Comparison of ENCODE assay signal across 8 mouse cellular contexts in the genomic region with DNA sequence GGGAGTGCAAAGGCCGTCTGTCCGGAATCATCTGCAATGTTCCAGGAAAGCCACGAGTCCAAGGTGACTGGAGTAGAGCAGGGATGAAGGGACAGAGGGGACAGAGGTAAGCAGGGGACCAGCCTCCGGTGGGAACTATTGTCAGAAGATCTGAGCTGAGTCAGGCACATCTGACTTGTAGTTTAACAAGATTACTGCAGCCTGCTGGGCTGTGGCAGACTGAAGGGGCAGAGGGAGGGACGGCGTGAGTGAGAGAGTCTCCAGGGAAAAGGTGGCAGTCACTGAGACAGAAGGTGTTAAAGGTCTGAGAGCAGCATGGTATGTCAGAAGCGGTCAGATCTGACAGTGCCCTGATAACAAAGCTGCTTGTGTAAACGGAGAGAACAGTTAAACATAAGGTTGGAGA. TPM values are rescaled to one million over a fixed set of nuclear protein-coding genes. Genes with fewer than 3 reads are reported as not detected.
DNase-seq lines count a peak whose midpoint lies in the region; ATAC-seq and TF ChIP-seq lines count a peak whose summit lies in the region.

No protein-coding gene starts in this region.

- 0 out of 2 replicates have a peak, but pooled peaks cover 6% of the 10 kb centered on the region for H3K9me3 ChIP-seq in heart, embryonic 12.5 days (replicated peaks)
- no peaks in the 10 kb centered on the region for H3K9me3 ChIP-seq in forebrain, embryonic 15.5 days
- H3K9me3 ChIP-seq in liver, embryonic 14.5 days (ENCODE audit: control insufficient read depth, low read length), result no peaks in the 10 kb centered on the region

- no peak for ATAC-seq in heart, embryonic 12.5 days (ENCODE audit: insufficient number of reproducible peaks, low FRiP score)
- peak; percentile 38 for ATAC-seq in forebrain, embryonic 15.5 days (replicated peaks)
- 0 out of 2 replicates have a peak, but pooled peaks have one; percentile 28 for ATAC-seq in liver, embryonic 14.5 days (ENCODE audit: insufficient read depth)

- 10% methylated on average over 8 of the region's 8 CpGs for WGBS in heart, embryonic 12.5 days
- WGBS in forebrain, embryonic 15.5 days, result 13% methylated on average over 8 of the region's 8 CpGs
- WGBS in liver, embryonic 14.5 days (ENCODE audit: insufficient replicate concordance), result 23% methylated on average over 8 of the region's 8 CpGs

- H3K4me3 ChIP-seq in heart, embryonic 12.5 days, result no peak overlapping the region
- H3K4me3 ChIP-seq in forebrain, embryonic 15.5 days, result no peak overlapping the region
- no peak overlapping the region for H3K4me3 ChIP-seq in liver, embryonic 14.5 days (ENCODE audit: insufficient read depth in 1 of 2, low read depth in 2 of 2, low read length in 2 of 2)

- peak overlapping the region; percentile 31 for H3K4me2 ChIP-seq in heart, embryonic 12.5 days
- H3K4me2 ChIP-seq in forebrain, embryonic 15.5 days (replicated peaks), result no peak overlapping the region
- peak overlapping the region; percentile 24; the same call in 1 of the 2 replicates for H3K4me2 ChIP-seq in liver, embryonic 14.5 days (ENCODE audit: low read depth)

- no peak for TF ChIP-seq POLR2A in brain, embryonic 14.5 days (IDR thresholded peaks at IDR 0.05; ENCODE audit: borderline replicate concordance, extremely low read depth, insufficient read depth, insufficient read length, poor library complexity, severe bottlenecking)

- no peak for TF ChIP-seq CTCF in brain, embryonic 14.5 days (IDR thresholded peaks at IDR 0.05; ENCODE audit: borderline replicate concordance, extremely low read depth, insufficient read depth, insufficient read length)
- no peak for TF ChIP-seq CTCF in liver, embryonic 14.5 days (IDR thresholded peaks at IDR 0.05; ENCODE audit: low read depth)

- no peaks in the 10 kb centered on the region for H3K36me3 ChIP-seq in heart, embryonic 12.5 days
- H3K36me3 ChIP-seq in forebrain, embryonic 15.5 days, result no peaks in the 10 kb centered on the region
- no peaks in the 10 kb centered on the region for H3K36me3 ChIP-seq in liver, embryonic 14.5 days (replicated peaks; ENCODE audit: control insufficient read depth, insufficient read depth, low read depth)

- peak overlapping the region; percentile 30; the same call in 1 of the 2 replicates for H3K9ac ChIP-seq in heart, embryonic 12.5 days
- no peak overlapping the region for H3K9ac ChIP-seq in forebrain, embryonic 15.5 days (replicated peaks)
- no peak overlapping the region for H3K9ac ChIP-seq in liver, embryonic 14.5 days (replicated peaks)

- H3K27me3 ChIP-seq in heart, embryonic 12.5 days (replicated peaks), result no peaks in the 10 kb centered on the region
- H3K27me3 ChIP-seq in forebrain, embryonic 15.5 days, result no peaks in the 10 kb centered on the region
- no peaks in the 10 kb centered on the region for H3K27me3 ChIP-seq in liver, embryonic 14.5 days (ENCODE audit: control insufficient read depth, insufficient read depth, low read length)

- peaks cover 60% of the 10 kb centered on the region for H3K4me1 ChIP-seq in heart, embryonic 12.5 days (replicated peaks)
- peaks cover 52% of the 10 kb centered on the region for H3K4me1 ChIP-seq in forebrain, embryonic 15.5 days
- peaks cover 0 to 14% of the 10 kb centered on the region in 2 experiments; a peak in 2 of 4 replicates for H3K4me1 ChIP-seq in liver, embryonic 14.5 days (replicated peaks; ENCODE audit: control insufficient read depth in 2 of 2, insufficient read depth in 2 of 2, low read length in 1 of 2)

- no peak for DNase-seq in heart, postnatal 14 days
- DNase-seq in brain, embryonic 14.5 days (ENCODE audit: low read depth), result peak; percentile 64
- no peak for DNase-seq in liver, embryonic 14.5 days (ENCODE audit: low read depth in 3 of 3, low spot score in 3 of 3)
- no peak for DNase-seq in left cerebral cortex, adult 18-20 months (ENCODE audit: low spot score in 2 of 2)
- DNase-seq in urinary bladder, postnatal 14 days (ENCODE audit: low spot score), result no peak
- DNase-seq in thymus, postnatal 4 days, result no peak

- intact Hi-C loops in heart, postnatal 14 days (cut with DNase I), result loop anchor here (5.0 kb wide), 2 partner anchors 41 to 199 kb away; no protein-coding TSS in a partner anchor

- no peak overlapping the region for H3K27ac ChIP-seq in heart, embryonic 12.5 days (ENCODE audit: poor library complexity, severe bottlenecking)
- no peak overlapping the region for H3K27ac ChIP-seq in forebrain, embryonic 15.5 days (replicated peaks)
- no peak overlapping the region for H3K27ac ChIP-seq in liver, embryonic 14.5 days

- no peak for TF ChIP-seq EP300 in liver, embryonic 14.5 days (IDR thresholded peaks at IDR 0.05; ENCODE audit: low read depth)

RNA-seq across cellular contexts. Expression of a gene that starts 16.5 kb away (rescaled TPM):
- 28.7 and 31.5 TPM in 2 replicates for polyA plus RNA-seq in heart, embryonic 12.5 days (2016; fragmentation: Nextera tagmentation; extraction: Ambion mirVana)
- 10 to 100 TPM; 24.3 to 24.6 TPM for total RNA-seq in heart, postnatal 14 days (2021)
- polyA plus RNA-seq in brain, embryonic 14.5 days (2012; rRNA removed), result 58.1 and 69.3 TPM in 2 replicates
- 63.6 and 66.6 TPM in 2 replicates for polyA plus RNA-seq in forebrain, embryonic 15.5 days (2015; fragmentation: Nextera tagmentation; extraction: Ambion mirVana)
- 3.1 and 4.1 TPM in 2 replicates for polyA plus RNA-seq in liver, embryonic 14.5 days (2012; rRNA removed)
- polyA plus RNA-seq in liver, embryonic 14.5 days (2014; fragmentation: Nextera tagmentation; extraction: Ambion mirVana), result 4.5 and 6.0 TPM in 2 replicates
- 10 to 100 TPM; 31.2 to 32.3 TPM for total RNA-seq in left cerebral cortex, adult 18-20 months (2021)
